Mouse (Mus musculus) liver, postnatal 0 days (tissue): ENCODE results near the gene Gm42517.

Experiments used
- CTCF ChIP-seq: sonication (generic); IDR thresholded peaks from 2 replicates; pipeline ENCODE4 v1.5.1; 2016; ENCODE audit warnings: antibody characterized with exemption, low read depth
- EP300 ChIP-seq: IDR thresholded peaks from 2 replicates; pipeline ENCODE4 v1.6.1; 2016; ENCODE audit warnings: antibody characterized with exemption, low read depth, mild to moderate bottlenecking

DNA sequence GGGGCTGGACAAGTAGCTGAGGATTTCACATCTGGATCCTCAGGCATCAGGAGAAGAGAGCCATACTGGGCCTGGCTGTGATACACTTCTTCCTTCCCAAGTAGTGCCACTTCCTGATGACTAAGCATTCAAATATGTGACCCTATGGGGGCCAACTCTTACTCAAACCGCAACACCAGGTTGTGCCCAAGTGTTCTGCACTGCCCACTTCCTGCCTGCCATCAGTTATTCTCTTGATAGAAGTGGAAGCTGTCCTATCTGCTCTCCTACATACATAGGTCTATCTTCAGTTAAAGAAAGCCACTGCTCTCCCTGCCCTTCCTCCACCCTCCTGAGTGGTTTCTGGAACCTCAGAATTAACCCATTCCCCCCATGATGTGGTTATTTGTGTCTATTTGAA lies 37.7 kb upstream of the Gm42517 start:
- TF ChIP-seq CTCF (no peak), EP300 (no peak)
